Mouse (Mus musculus): ENCODE measurements around the gene Rbfox1.

Gene Rbfox1

GRCm38 (mm10) chr16:7038639-7039260 lies 1153.6 kb downstream of the Rbfox1 start:
- DNase-seq (ENCODE audit: low spot score) = peak; percentile 49

- peak; percentile 55 for DNase-seq (ENCODE audit: low spot score)
These were observed 1154.5 kb downstream of the Rbfox1 start for GRCm38 (mm10) chr16:7039404-7040367.

GRCm38 (mm10) chr16:7040691-7041090 lies 1155.5 kb downstream of the Rbfox1 start:
- DNase-seq (ENCODE audit: low spot score) = peak; percentile 28

GRCm38 (mm10) chr16:7047421-7047820 lies 1162.3 kb downstream of the Rbfox1 start:
- no peak for DNase-seq (ENCODE audit: low spot score)

DNA sequence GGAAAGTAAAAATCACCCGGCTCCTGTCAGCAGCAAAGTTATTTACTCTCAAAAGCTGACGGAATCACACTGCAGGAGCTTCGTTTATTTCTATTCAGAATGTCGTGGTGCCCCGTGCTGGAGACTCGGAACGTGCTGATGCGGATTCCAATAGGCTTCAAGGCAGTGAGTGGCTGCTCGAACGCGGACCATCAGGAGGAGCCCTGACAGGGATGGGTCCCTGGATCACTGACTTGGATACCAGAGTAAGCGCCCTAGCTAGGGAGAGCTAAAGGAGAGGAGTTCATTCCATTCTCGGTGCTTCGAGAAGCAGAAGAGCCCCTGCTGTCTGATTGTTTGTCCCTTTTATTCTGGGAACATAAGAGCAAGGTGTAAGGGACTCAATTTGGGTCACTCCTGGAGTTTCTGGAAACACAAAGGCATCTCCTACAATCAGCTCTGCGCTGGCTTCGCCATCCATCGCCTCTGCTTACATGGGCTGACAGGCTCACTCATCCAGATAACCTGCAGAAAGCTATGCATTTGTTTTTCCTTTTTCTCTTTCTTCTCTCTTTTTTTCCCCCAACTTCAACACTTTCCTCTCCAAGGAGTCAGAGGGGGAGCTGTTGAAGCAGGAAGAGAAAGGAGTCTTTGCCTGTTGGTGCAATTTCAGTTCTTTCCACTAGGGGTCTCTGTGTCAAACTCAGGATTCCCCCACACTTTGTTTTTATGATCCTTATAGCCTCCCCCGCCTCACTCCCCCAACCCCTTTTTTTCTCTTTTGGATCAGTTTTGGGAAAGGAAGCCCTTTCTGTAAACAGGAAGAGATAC lies 1164.2 kb downstream of the Rbfox1 start:
- peak; percentile 82 for DNase-seq (ENCODE audit: low spot score)

DNA sequence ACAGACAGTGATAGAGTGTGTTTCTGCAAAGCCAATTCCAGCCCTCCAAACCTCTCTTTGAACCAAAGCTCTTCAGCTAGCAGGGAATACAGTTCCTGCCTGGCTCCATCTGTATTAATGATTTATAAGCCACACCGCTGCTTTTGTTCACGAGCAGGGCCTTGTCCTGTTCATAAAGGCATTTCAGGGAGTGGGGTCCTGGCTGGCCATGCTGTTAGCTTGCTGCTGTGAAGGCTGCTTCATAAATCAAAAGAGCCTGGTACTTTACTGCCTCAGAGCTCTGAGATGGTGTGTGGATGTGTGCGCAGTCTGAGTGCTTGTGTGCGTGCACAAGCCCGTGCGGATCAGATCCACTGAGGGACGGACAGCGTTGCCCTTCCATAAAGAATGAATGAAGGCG lies 1165.8 kb downstream of the Rbfox1 start:
- DNase-seq (ENCODE audit: low spot score) = peak; percentile 34

DNA sequence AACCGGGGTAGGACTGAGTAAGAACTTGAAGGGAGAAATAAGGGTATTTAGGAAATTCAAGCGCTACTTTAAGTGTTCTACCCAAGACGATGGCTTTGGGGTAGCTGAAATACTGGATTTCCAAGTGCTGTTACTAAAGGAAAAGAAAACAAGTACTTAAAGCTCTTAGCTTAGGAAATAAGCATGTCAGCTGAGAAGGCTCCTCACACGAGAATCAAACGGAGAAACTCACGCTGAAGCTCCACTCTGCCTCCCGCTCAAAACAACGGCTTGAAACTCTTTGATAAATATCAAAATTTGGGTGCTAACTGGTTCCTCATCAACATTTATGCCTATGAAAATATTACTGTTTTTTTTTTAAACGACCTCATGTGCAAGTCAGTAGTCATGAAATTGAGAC lies 1166.8 kb downstream of the Rbfox1 start:
- DNase-seq (ENCODE audit: low spot score) = peak; percentile 19

DNA sequence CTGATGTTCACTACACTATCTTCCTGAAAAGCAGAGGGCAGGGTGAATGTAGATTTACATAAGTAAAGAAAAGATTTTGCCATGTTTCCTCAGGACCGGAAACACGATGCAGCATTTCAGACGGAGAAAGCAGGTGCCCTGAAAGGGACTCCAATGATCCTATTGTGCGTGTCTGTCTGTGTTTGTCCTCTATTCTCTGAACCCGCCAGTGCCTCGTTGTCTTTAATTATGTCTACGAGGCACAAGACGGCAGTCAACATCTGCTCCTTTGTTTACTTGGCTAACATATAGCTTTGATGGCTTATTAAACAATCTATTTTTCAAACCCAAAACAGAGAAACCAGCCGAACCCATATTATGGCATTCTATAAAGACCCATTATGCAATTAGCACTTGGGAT lies 1167.3 kb downstream of the Rbfox1 start:
- peak; percentile 37 for DNase-seq (ENCODE audit: low spot score)

- DNase-seq (ENCODE audit: low spot score) = no peak
These were observed 1172.6 kb downstream of the Rbfox1 start for GRCm38 (mm10) chr16:7057789-7058188.

DNA sequence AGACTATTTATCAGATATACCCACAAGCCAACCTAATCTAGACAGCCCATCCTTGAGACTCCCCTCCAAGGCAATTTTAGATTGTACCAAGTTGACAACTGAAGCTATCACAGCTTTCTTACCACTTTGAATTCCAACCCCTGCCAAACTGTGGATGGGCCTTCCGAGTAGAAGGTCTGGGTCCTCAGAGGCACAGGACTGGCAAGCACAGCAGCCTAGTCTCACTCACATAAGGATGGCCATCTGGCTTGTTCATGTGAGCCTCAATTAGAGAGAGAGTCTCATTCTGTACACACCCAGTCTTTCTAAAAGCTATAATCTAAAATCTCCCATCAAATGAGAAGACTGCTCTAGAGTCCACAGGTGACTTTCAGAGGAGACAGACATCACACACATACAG lies 1173.4 kb downstream of the Rbfox1 start:
- DNase-seq (ENCODE audit: low spot score) = no peak

DNA sequence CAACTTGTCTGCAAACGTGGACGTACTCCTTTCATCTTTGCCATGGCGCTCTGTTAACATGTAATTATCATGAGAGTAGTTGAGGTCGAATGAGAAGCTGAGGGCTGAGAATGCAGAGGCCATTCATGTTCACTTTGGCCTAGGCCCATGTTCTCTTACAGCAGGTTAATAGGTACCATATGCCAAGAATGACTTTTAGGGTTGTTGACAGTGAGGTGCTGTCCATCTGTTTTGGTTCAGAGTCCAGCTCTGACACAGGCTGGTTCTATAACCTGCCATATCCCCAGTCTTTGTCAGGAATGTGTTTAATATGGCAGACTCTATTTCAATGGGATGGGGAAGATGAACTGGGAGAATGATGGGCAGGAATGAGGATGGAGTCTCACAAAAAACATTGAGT lies 1174.4 kb downstream of the Rbfox1 start:
- no peak for DNase-seq (ENCODE audit: low spot score)

- peak; percentile 65 for DNase-seq (ENCODE audit: low spot score)
These were observed 1175.7 kb downstream of the Rbfox1 start for GRCm38 (mm10) chr16:7060864-7061263.

GRCm38 (mm10) chr16:7062512-7062911 lies 1177.4 kb downstream of the Rbfox1 start:
- DNase-seq (ENCODE audit: low spot score) = no peak

DNA sequence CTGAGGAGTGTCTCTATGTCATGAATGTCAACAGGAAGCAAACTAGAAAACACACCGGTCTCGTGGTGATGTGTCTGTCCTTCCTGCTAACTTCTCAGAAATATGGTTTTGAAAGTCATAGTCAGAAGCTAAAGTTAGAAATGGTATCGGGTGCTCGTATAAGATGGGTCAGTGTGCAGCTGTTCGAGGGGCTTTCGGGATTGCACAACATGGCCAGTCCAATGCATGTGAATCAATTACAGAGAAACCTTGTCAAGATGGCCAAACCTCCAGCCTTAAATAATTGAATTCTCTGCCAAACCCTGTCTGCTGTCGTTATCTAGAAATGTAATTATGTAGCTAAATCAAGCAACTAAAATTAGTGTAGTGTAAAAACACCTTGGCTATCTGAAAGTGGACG lies 1182.0 kb downstream of the Rbfox1 start:
- DNase-seq (ENCODE audit: low spot score) = no peak

DNA sequence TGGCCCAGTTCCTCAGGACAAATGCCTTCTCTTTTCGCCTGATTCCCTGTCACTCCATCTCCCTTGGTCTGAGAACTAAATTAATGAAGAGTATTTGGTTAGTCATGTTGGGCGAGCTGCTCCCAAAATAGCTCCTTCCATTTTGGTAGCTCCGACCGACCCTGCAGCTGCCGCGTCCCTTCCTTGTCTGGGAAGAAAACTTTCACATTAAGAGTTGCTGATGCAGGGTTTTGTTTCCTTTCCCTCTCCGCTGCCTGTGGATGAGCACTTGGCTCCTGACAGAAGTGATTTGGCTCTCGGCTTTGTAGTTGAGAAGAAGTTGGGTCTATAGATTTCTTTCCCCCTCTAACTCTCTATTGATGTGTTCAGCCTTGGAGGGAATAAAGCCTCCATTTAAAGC lies 1184.4 kb downstream of the Rbfox1 start:
- DNase-seq (ENCODE audit: low spot score) = no peak

DNA sequence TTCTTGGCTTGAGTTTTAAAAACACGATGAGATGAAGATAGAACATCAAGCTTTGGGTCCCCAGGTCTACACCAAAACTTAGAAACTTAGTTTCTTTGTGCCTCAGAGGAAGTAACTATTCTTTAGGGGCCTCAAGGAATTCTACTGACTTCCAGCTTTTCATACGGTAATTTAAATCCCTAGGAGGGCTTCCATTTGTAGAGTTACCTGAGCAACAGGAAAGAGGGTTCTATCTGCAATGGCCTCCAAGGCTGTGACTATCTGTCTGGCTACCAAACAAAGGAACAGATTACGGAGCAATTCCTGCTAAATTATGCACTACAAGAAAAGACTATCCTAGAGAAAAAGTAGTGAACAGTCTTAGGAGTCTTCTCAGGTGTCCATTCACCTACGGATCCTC lies 1189.6 kb downstream of the Rbfox1 start:
- no peak for DNase-seq (ENCODE audit: low spot score)

DNA sequence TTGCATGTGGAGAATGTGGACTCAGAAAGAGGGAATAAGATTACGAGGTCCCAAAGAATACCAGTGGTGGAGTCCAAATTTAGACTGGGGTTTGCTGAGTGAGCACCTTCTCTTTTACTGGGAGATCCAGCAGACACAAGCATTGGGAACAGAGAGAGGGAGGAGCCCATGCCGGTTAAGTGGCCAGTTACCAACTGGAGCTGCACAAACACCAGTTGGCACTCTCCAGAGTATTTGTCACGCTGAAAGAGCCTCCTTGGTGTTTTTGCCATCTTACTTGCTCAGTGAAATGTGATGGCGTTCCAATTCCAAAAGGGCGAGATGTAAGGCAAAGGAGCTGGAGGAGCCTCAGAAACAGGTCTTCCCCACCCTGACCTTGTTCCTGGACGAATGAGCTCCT lies 1190.6 kb downstream of the Rbfox1 start:
- DNase-seq (ENCODE audit: low spot score) = no peak

DNA sequence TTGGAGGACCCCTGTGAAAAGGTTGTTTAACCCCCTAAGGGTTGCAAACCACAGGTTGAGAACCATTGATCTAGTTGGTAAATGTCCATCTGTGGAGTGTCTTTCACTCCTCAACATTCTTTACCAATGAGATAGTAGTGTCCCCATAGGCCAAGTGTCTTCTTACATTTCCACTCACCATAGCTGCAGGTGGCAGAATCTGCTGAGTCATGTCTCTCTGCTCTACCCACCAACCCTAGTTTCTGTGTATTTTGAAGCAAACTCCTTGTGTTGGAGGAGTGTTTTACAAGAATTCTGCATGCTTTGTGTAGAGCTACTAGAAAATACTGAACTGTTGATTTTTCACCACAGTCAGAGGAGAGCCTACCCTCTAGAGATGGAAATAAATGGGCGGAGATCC lies 1191.2 kb downstream of the Rbfox1 start:
- DNase-seq (ENCODE audit: low spot score) = no peak

DNA sequence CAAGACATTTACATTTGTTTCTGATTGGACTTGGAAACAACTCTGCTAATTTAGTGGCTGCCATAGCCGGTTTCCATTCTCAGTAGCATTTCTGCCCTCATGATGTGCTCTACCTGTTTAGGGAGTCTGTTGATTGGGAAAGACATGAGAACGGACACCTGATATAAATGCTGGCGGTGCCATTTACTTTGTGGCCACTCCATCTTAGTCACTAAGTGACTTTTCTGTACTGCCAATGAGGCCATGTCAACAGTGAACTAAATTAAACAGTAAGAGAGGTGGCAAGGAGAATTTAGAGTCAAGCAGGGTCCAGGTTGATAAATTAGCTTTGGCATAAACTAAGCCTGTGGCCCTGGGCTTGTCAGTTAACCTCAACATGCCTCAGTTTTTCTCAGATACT lies 1191.6 kb downstream of the Rbfox1 start:
- no peak for DNase-seq (ENCODE audit: low spot score)

DNA sequence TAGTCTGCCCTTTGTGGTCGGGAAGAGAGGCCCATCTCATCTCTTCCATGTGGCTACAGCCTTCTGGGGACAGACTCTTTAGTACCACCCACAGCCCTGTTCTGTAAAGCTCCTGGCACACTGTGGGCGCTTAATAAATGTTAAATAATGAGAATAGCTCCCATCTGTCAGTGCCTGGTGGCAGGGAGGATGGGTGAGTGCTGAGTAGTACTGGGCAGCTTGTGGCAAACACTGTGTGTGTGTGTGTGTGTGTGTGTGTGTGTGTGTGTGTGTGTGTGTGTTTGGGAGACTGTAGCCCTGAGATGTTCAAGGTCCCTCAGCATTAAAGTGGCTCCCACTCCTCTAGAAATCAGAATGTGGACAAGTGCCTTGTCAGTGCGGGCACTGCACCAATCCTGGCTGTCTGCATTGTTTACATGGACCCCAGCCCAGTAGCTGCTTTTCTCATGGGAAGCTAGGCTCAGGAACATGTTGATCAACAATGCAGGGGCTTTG lies 1196.0 kb downstream of the Rbfox1 start:
- DNase-seq (ENCODE audit: low spot score) = no peak

DNA sequence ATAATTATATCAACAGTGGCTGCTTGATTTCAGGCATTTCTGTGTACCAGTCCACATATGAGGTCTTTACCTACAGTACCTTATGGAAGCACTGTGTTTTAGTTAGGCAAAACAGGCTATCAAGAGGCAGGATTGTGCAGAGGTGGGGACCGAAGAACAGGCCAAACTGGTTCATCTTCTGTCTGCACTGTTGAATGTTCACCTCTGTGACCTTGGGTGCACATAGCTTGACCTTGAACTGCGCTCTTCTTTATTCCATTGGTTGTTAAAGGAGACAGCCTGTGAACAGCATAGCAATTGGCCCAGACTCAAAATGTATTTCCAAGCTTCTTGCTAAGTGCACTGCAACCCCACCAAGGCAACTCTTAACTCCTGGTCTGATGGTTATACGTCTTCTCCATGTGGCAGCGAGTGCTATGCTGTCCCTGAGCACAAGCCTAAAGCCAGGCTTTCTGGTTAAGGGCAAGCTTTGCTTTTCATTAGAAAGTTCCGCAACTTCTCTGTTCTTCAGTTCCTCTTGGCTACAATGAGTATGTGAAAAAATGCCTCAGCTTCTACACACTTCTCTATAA lies 1196.6 kb downstream of the Rbfox1 start:
- DNase-seq (ENCODE audit: low spot score) = peak; percentile 8

- DNase-seq (ENCODE audit: low spot score) = no peak
These were observed 1198.8 kb downstream of the Rbfox1 start for GRCm38 (mm10) chr16:7083937-7084336.

Measured in embryo, embryonic 10.5 days (tissue).